Mouse (Mus musculus) spleen, postnatal 14 days (tissue): ENCODE measurements around the gene Txndc8.
A peak's percentile ranks its signal among the peaks of the same experiment; 100 is the strongest.

Source experiments
- DNase-seq, 2 experiments: peaks; one replicate each; pipeline ENCODE4 v3.0.0; 2021 to 2022; ENCODE audit warnings: low spot score in 2 of 2

Txndc8 gene

DNA sequence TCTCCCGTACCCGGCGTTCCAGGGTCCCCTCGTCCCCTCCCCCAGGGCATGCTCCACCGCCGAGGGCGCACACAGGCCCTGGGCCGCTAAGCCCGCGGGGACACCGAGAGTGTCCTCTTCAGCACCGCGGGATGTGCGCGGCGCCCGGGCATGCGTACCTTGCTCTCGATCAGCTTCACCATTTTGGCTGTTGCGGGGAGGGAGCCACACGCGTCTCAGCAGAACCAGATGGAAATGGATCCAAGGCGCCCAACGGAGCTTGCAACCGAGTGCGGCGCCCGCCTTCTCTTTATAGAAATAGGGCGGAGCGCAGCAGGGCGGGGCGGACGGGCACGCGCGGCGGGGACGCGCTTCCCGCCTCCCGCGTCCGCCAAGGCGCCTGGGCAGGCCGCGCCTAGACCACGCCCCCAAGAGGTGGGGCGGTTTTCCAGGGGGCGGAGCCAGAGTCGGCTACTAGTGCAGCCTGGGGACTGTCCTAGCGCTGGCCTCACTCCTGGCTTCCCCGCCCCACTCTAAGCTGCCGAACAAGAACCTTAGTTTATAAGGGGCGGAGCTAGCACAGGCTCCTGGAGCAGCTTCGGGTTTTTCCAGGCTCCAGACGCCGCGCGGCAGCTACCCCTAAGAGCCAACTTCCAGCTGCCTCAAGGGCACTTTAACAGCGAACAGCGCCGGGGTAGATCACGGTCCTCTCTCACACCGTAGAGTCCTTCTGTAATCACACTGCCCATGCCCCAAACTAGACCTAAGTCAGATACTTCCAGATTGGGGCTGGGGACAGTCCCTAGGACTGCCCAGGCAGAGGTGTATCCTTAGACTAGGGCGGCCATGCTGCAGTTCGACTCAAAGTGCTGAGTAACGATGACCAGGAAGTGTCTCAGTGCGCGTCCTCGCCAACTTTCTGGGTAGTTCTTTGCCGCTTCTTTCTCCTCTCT lies 52.6 kb downstream of the Txndc8 start, which contains the start of gene Txn1:
Gene Txn1 (minus strand): TSS at position 383 of the 932 bp plus-strand sequence.
- DNase-seq: peak; percentile 94 to 96

DNA sequence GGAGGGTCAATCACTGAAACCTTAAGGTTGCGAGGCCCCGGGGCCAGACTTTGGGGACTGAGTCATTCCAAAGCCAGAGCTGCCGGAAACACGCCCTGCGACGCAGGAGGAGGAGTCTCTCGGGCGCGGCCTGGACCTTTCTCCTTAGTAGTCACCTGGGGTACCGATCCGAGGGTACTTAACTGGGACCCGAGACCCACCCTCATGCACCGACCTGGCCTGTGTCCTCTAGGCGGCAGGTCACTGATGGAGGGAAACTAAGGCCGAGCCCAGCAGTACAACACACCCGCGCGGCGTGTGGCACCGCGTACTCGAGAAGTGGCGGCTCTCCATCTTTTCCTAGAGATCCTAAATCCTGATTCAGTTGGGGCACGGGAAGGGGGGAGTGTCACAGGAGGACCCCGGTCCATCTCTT lies 53.4 kb downstream of the Txndc8 start:
- peak; percentile 42 to 56 for DNase-seq

DNA sequence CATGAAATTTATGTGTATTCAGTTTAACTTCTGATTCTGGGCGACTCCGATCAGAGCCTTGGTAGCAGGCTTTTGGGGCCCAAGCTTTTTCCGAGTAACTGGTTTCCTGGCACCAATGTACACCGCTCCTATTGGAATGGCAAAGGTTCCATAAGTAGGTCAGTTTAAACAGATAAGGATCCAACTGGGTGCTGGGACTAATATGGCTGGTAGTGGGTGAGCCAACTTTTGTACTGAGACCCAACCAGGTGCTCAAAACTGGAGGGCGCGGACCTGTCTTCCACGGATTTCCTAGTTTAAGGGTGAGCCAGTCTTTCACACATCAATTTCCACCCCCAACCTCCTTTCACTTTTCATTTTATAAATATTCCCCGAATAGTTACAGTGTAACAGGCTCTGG lies 53.9 kb downstream of the Txndc8 start:
- no peak for DNase-seq

DNA sequence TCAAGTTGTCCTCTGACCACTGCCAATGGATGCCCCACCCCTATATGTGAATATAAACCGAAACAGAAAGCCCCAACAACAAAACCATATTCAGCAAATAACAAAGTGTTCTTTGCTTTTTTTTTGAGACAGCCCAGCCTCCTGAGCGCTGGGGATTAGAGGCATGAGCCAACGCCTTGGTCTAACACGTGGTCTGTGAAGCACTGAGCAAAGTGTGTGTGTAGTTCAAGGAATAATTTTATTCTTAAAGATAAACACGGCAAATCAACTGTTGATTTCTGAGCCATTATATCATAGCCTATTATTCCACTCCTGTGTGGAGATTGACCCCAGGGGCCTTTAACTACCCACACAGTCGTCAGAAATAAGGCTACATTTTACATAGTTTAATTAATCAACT lies 54.3 kb downstream of the Txndc8 start:
- no peak for DNase-seq

- no peak for DNase-seq
Measured at GRCm38 (mm10) chr4:57953796-57954195, 55.1 kb downstream of the Txndc8 start.

DNA sequence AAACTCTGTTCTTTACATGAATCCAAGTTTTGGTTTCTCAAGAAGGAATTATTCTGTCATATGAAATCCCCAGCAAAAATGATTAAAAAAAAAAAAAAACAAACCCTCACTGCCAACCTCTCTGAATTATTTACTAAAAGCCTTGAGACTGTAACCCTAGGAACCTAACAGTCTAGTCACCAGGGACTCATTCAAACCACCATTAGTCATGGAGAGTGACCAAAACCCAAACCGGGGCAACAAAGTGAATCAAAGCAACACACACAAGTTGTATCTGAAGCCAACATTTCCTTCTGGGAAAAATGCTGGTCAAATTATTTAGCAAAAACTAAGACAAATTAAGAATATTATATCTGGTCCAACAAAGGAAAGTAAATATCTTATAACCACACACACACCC lies 56.0 kb downstream of the Txndc8 start:
- no peak for DNase-seq

GRCm38 (mm10) chr4:57952416-57952815 lies 56.5 kb downstream of the Txndc8 start:
- DNase-seq: no peak

DNA sequence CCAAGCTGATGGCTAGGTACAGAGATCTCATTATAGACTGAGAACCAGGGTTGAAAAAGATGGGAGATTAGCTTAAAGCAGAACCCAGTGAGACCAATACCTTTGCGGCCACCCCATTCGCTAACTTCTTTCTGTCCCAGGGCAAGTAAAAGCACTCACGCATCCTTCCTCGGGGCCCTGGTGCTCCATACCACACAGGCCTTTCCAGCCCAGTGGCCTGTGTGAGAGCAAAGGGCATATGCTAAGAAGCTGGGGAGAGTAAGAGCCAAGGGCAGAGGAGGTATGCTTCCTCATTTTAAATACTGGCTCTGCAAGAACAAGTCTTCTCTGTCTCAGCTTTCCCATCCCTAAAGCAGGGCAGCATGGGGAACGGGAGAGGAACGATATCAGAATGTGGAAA lies 59.1 kb downstream of the Txndc8 start:
- no peak for DNase-seq

DNA sequence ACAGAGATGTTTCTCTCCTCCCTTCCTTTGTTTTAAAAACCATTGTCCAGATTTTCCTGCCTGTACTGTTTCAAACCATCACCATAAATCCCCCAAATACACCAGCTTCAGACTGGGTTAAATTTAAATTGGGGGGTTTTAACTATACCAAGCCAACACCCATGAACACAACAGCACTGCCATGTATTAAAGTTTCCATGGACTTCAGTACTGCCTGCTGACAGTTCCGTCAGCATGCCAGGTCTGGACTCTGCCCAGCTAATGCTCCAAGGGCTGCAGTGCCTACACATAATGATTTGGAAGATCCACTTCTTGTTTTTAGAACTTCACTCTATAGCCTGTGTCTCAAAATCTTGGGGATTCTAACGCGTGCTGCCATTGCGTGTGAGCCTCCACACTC lies 61.4 kb downstream of the Txndc8 start:
- no peak for DNase-seq

DNA sequence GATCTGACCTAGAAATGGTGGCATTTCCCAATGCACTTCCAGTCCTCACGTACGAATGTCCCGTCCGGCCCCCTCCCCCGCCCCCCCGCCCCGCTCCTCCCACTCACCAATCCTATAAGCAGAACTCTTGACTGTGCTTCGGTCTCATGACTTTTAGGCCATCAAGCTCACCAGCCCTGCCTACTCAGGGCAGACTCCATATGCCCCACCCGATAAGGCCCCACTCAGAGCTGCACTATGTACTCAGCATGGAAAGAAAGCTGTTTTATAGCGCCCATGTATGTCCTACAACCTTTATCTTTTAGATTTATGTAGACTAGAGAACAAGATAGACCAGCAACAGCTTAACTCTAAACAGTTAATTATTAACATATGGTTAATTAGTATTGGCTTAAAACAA lies 61.9 kb downstream of the Txndc8 start:
- DNase-seq: no peak

DNA sequence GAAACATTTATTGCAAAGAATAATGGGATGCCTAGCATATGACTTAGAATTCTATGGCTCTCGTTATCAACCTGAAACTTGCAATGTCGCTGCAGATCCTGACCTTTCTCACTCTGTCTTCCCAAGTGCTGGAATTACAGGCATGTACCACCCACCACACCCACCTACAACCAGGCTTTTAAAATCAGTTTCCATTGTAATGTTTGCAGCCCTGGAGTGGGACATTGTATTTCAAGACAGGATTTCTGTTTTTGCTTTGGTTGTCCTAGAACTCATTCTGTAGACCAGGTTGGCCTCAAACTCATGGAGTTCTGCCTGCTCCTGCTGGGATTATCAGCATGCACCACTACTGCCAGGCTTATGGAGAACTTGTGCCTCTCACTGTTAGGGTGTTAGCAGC lies 66.0 kb downstream of the Txndc8 start:
- DNase-seq: no peak

DNA sequence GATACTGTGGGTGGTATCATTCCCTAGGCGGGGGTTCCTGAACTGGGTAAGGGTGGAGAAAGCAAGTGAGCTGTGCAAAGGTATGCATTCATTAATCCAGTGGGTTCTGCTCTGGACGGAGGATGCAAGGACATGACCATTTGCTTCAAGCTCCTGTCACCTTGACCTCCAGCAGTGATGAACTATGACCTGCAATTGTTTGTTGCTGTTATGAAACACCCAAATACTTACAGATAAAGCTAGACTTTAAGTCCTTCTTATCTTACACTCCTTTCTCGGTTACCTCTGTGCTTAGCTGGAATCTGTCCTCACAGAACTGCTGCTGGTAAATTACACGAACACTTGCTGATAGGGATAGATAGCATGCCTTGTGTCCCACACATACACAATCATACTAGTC lies 68.3 kb downstream of the Txndc8 start:
- no peak for DNase-seq

DNA sequence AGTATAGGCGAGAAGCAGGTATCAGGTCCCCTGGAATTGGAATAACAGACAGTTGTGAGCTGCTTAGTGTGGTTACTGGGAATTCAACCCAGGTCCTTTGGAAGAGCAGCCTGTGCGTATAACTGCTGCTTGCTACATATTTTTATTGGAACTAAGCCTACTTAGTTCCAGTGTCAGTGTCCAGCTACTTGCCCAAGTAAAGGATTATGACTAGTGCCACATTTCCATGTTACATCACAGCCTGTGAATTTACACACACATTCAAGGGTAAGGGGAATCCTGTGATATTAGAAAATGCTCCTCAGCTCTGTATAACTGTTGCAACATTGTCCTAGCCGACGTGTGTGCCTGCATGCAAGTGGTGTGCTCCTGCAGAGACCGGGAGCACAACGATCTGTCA lies 71.6 kb downstream of the Txndc8 start:
- no peak for DNase-seq

DNA sequence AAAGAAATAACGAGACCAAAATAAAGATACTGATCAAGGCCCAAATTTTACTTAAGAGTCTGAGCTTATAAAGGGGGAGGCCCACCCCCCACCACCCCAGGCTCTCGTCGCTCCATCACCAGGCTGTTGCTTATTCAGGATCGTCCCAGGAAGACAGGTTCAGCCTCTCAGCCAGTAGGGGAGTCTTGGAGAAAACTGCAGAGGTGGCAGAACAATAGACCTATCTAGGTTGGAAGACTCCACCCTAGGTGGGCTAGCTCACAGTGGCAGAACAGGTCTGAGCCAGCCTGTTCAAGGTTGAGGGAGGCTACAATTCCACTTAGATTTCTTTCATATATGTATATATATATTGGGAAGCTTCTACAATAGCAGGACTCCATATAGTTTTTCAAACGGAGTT lies 74.7 kb downstream of the Txndc8 start:
- no peak for DNase-seq
